In the genomic region with DNA sequence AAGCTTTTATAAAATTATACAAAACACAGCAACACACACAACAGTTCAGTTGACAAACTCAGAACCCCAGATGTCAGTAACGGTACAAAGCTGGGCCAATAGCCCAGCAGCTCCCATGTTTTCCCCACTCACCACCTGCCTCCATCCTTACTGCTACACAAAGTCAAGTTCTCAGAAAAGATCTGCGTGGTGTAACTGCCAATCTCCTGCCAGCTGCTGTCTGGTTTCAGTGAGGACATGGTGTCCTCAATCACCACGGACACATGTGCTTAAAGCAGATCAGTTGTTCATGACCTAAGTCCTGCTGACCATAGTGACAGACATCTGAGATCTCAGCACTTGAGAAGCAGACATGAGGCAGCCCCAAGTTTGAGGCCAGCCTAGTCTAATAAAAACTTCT, we compare ENCODE assay signal across 13 mouse cellular contexts.
"Had no signal": no experiment of that assay in that cellular context is flagged by ENCODE, and none has a peak within 500 bp of the region (broad histone marks: within the 10 kb centered on the region; RNA-seq: fewer than 3 reads in every experiment).

No protein-coding gene starts in this region.

- H3K4me3 ChIP-seq: limb, embryonic 10.5 days; liver, embryonic 15.5 days; midbrain, embryonic 10.5 days; midbrain, embryonic 15.5 days; neural tube, embryonic 13.5 days had no signal

- H3K27ac ChIP-seq: kidney, postnatal 0 days; limb, embryonic 10.5 days; liver, embryonic 15.5 days; midbrain, embryonic 10.5 days; midbrain, embryonic 15.5 days; neural tube, embryonic 13.5 days had no signal

- DNase-seq: kidney, adult 8-10 months; kidney, postnatal 36 days; lung, adult 2 months; lung, postnatal 4 days; retina, postnatal 1 day; thymus, adult 18-20 months; thymus, postnatal 14 days had no signal
